ENCODE assay signal across 10 mouse cellular contexts in the genomic region with DNA sequence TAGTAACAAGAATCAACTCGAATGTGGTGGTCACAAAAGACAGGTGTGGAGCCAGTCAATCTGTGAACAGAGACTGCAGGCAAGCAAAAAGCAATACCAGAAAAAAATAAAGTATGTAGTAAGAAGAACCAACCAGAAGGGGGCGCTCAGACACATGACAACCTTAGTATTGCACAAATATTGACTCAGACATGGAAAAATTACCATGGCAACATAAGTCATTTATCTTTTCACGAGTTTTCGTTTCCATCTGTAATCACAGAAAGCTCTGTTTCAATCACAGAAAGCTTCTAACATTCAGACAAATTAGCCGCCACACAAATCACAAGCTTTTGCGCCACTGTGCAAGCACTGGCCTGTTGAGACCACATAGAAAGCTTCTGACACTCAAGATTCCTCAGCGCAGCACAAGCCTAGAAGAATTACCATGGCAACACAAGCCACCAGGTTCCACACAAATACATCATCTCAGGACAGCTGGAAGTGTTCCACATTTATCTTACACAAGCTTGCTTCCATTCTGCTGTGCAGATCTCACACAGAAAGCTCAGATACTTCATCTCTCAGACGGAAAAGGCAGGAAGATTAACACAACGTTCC. TPM values are rescaled to one million over a fixed set of nuclear protein-coding genes. Genes with fewer than 3 reads are reported as not detected.
A peak's percentile ranks its signal among the peaks of the same experiment; 100 is the strongest.
DNase-seq lines count a peak whose midpoint lies in the region; ATAC-seq and TF ChIP-seq lines count a peak whose summit lies in the region.
"Had no signal": no experiment of that assay in that cellular context is flagged by ENCODE, and none has a peak within 500 bp of the region (broad histone marks: within the 10 kb centered on the region; RNA-seq: fewer than 3 reads in every experiment).

No protein-coding gene starts in this region.

- no peaks in the 10 kb centered on the region for H3K4me1 ChIP-seq in intestine, postnatal 0 days (replicated peaks; ENCODE audit: control insufficient read depth, insufficient read depth, low read length)
- no peaks in the 10 kb centered on the region for H3K4me1 ChIP-seq in intestine, embryonic 16.5 days (ENCODE audit: control insufficient read depth, insufficient read depth, low read length)
- H3K4me1 ChIP-seq: embryonic facial prominence, embryonic 13.5 days; limb, embryonic 13.5 days had no signal

- intact Hi-C loops in left cerebral cortex, postnatal 14 days (cut with DNase I): no loop called here

- no peak overlapping the region for H3K9ac ChIP-seq in intestine, postnatal 0 days (ENCODE audit: low read depth, low read length)
- no peak overlapping the region for H3K9ac ChIP-seq in intestine, embryonic 16.5 days (ENCODE audit: low read depth, low read length)
- H3K9ac ChIP-seq: embryonic facial prominence, embryonic 13.5 days; limb, embryonic 13.5 days had no signal

- no peaks in the 10 kb centered on the region for H3K27me3 ChIP-seq in intestine, postnatal 0 days (replicated peaks; ENCODE audit: control insufficient read depth, insufficient read depth, low read length)
- no peaks in the 10 kb centered on the region for H3K27me3 ChIP-seq in intestine, embryonic 16.5 days (replicated peaks; ENCODE audit: control insufficient read depth, insufficient read depth, low read length)
- H3K27me3 ChIP-seq: embryonic facial prominence, embryonic 13.5 days; limb, embryonic 13.5 days had no signal

- no peak overlapping the region for H3K27ac ChIP-seq in intestine, postnatal 0 days (ENCODE audit: low read depth, low read length)
- no peak overlapping the region for H3K27ac ChIP-seq in intestine, embryonic 16.5 days (ENCODE audit: low read length)
- H3K27ac ChIP-seq: embryonic facial prominence, embryonic 13.5 days; limb, embryonic 13.5 days had no signal

- 34% methylated on average over 9 of the region's 9 CpGs for WGBS in intestine, postnatal 0 days
- 38% methylated on average over 9 of the region's 9 CpGs for WGBS in intestine, embryonic 16.5 days

- ATAC-seq in intestine, postnatal 0 days: no peak
- no peak for ATAC-seq in intestine, embryonic 16.5 days

- DNase-seq in CD4-positive, CD25-positive, alpha-beta regulatory T cell, adult 2 months (ENCODE audit: low read depth, low spot score): peak; percentile 61
- DNase-seq in ZHBTc4 (ENCODE audit: low read depth, low spot score): peak; percentile 32
- peak; percentile 3 for DNase-seq in fibroblast of lung, adult 2 months (ENCODE audit: low read depth)
- peak; percentile 33 to 55 for DNase-seq in left cerebral cortex, postnatal 14 days (ENCODE audit: low spot score in 2 of 2)
- peak; percentile 38 for DNase-seq in right cerebral cortex, postnatal 25 days
- DNase-seq in heart, adult 11 months: no peak

- H3K9me3 ChIP-seq in intestine, postnatal 0 days (ENCODE audit: control insufficient read depth): no peaks in the 10 kb centered on the region
- no peaks in the 10 kb centered on the region for H3K9me3 ChIP-seq in intestine, embryonic 16.5 days (ENCODE audit: control insufficient read depth, low read length)
- H3K9me3 ChIP-seq: embryonic facial prominence, embryonic 13.5 days; limb, embryonic 13.5 days had no signal

- H3K36me3 ChIP-seq in intestine, postnatal 0 days (ENCODE audit: control insufficient read depth, insufficient read depth): no peaks in the 10 kb centered on the region
- no peaks in the 10 kb centered on the region for H3K36me3 ChIP-seq in intestine, embryonic 16.5 days (ENCODE audit: control insufficient read depth, insufficient read depth, low read length)
- H3K36me3 ChIP-seq: embryonic facial prominence, embryonic 13.5 days; limb, embryonic 13.5 days had no signal

- peak; percentile 64 for TF ChIP-seq CTCF in intestine, postnatal 0 days (IDR thresholded peaks at IDR 0.05; ENCODE audit: low read depth)

- H3K4me3 ChIP-seq in intestine, postnatal 0 days (ENCODE audit: low read depth, low read length): no peak overlapping the region
- H3K4me3 ChIP-seq in intestine, embryonic 16.5 days (ENCODE audit: low read length): no peak overlapping the region
- H3K4me3 ChIP-seq: embryonic facial prominence, embryonic 13.5 days; limb, embryonic 13.5 days had no signal

- no peak overlapping the region for H3K4me2 ChIP-seq in intestine, postnatal 0 days (replicated peaks; ENCODE audit: low read depth)
- no peak overlapping the region for H3K4me2 ChIP-seq in intestine, embryonic 16.5 days (ENCODE audit: low read depth, low read length)
- H3K4me2 ChIP-seq: embryonic facial prominence, embryonic 13.5 days; limb, embryonic 13.5 days had no signal

RNA-seq across cellular contexts. Expression of a gene that starts 24.8 kb away (rescaled TPM):
- not detected in 2 replicates for polyA plus RNA-seq in intestine, postnatal 0 days (2015; fragmentation: Nextera tagmentation; extraction: Ambion mirVana)
- polyA plus RNA-seq in intestine, embryonic 16.5 days (2015; fragmentation: Nextera tagmentation; extraction: Ambion mirVana): not detected in 2 replicates
- total RNA-seq in left cerebral cortex, postnatal 14 days (2021): not detected
- polyA plus RNA-seq: embryonic facial prominence, embryonic 13.5 days had no signal

RNA-seq across cellular contexts. Expression of a gene that starts 41.3 kb away (rescaled TPM):
- not detected in 2 replicates for polyA plus RNA-seq in intestine, postnatal 0 days (2015; fragmentation: Nextera tagmentation; extraction: Ambion mirVana)
- not detected in 2 replicates for polyA plus RNA-seq in intestine, embryonic 16.5 days (2015; fragmentation: Nextera tagmentation; extraction: Ambion mirVana)
- not detected for total RNA-seq in left cerebral cortex, postnatal 14 days (2021)
- polyA plus RNA-seq: limb, embryonic 13.5 days had no signal

RNA-seq across cellular contexts. Expression of a gene that starts 53.7 kb away (rescaled TPM):
- 0.80 and 0.90 TPM in 2 replicates for polyA plus RNA-seq in intestine, postnatal 0 days (2015; fragmentation: Nextera tagmentation; extraction: Ambion mirVana)
- 0.43 TPM in 1 of 2 replicates, not detected in the other for polyA plus RNA-seq in intestine, embryonic 16.5 days (2015; fragmentation: Nextera tagmentation; extraction: Ambion mirVana)
- total RNA-seq in left cerebral cortex, postnatal 14 days (2021): 1 to 10 TPM; 1.0 to 2.0 TPM
- polyA plus RNA-seq: embryonic facial prominence, embryonic 13.5 days; limb, embryonic 13.5 days had no signal
